Mouse (Mus musculus): ENCODE data around the gene Taf5l. TPM values are rescaled to one million over a fixed set of nuclear protein-coding genes. Genes with fewer than 3 reads are reported as not detected.

Gene Taf5l
- polyA plus RNA-seq, 1 experiment from 2014 or later: 27.5 TPM

- Histone ChIP-seq H3K4me2 (peak overlapping the region; percentile 78), H3K9ac (peak overlapping the region; percentile 81), H3K27me3 (no peaks in the 10 kb centered on the region), H3K36me3 (ENCODE audit: poor library complexity, severe bottlenecking) (peaks cover 32% of the 10 kb centered on the region), H3K9me3 (replicated peaks) (no peaks in the 10 kb centered on the region), H3K4me1 (peaks cover 18% of the 10 kb centered on the region), H3K27ac (no peak overlapping the region), H3K4me3 (peak overlapping the region; percentile 99)
- WGBS: 36% methylated on average over 10 of the region's 10 CpGs
- ATAC-seq: 0 out of 2 replicates have a peak, but pooled peaks have one; percentile 17
Measured at GRCm38 (mm10) chr8:123950077-123950802, 71.0 kb downstream of the Taf5l start.

GRCm38 (mm10) chr8:123949686-123949986 lies 71.6 kb downstream of the Taf5l start:
- Histone ChIP-seq H3K27me3 (no peaks in the 10 kb centered on the region), H3K4me2 (peak overlapping the region; percentile 78), H3K36me3 (ENCODE audit: poor library complexity, severe bottlenecking) (peaks cover 34% of the 10 kb centered on the region), H3K9ac (peak overlapping the region; percentile 81), H3K9me3 (replicated peaks) (no peaks in the 10 kb centered on the region), H3K4me1 (peaks cover 18% of the 10 kb centered on the region), H3K27ac (peak overlapping the region; percentile 68), H3K4me3 (peak overlapping the region; percentile 99)
- no peak for ATAC-seq
- WGBS: 5% methylated on average over 10 of the region's 10 CpGs

GRCm38 (mm10) chr8:123948942-123949685 lies 72.1 kb downstream of the Taf5l start, which contains the start of gene Nup133:
TSS of gene Nup133 (minus strand) at chr8:123949265.
- H3K4me2 ChIP-seq: peak within 1 kb of the TSS; percentile 81
- peak within 1 kb of the TSS; percentile 81 for H3K9ac ChIP-seq
- under 1% methylated on average over 77 of the region's 77 CpGs for WGBS
- peak; percentile 88 for ATAC-seq
- no peaks in the 10 kb centered on the region for H3K27me3 ChIP-seq
- peaks cover 18% of the 10 kb centered on the region for H3K4me1 ChIP-seq
- H3K4me3 ChIP-seq: peak within 1 kb of the TSS; percentile 99
- H3K9me3 ChIP-seq (replicated peaks): no peaks in the 10 kb centered on the region
- peaks cover 32% of the 10 kb centered on the region for H3K36me3 ChIP-seq (ENCODE audit: poor library complexity, severe bottlenecking)
- peak within 1 kb of the TSS; percentile 68 for H3K27ac ChIP-seq

MicroRNA genes within 50 kb of the gene (microRNA counts, 519-probe panel; counts per million panel counts)
- microRNA mmu-miR-1967: 1,260 counts per million, percentile 55 among the panel's probes with 10 or more counts

Small RNA genes lying within 50 kb of the gene (microRNA-seq; reads per million reads assigned to microRNA genes)
- not detected for gene Mir1967

Other genes with a start within 250 kb of the Taf5l start
- 70.9 and 72.2 TPM in 2 replicates for gene Rab4a, start 215.4 kb downstream of the Taf5l start, polyA plus RNA-seq (2015; fragmentation: Nextera tagmentation; extraction: Ambion mirVana)
- gene Ccsap, start 161.2 kb downstream of the Taf5l start, polyA plus RNA-seq (2015; fragmentation: Nextera tagmentation; extraction: Ambion mirVana): 6.4 and 7.4 TPM in 2 replicates
- gene Acta1, start 126.6 kb downstream of the Taf5l start, polyA plus RNA-seq (2015; fragmentation: Nextera tagmentation; extraction: Ambion mirVana): 1.7 and 3.1 TPM in 2 replicates
- 38.5 and 42.6 TPM in 2 replicates for gene Nup133, start 72.1 kb downstream of the Taf5l start, polyA plus RNA-seq (2015; fragmentation: Nextera tagmentation; extraction: Ambion mirVana)
- gene Abcb10, start 38.3 kb downstream of the Taf5l start, polyA plus RNA-seq (2015; fragmentation: Nextera tagmentation; extraction: Ambion mirVana): 8.5 and 9.1 TPM in 2 replicates
- 3.2 and 3.5 TPM in 2 replicates for gene Urb2, start 111 bp upstream of the Taf5l start, polyA plus RNA-seq (2015; fragmentation: Nextera tagmentation; extraction: Ambion mirVana)
- gene Galnt2, start 210.0 kb upstream of the Taf5l start, polyA plus RNA-seq (2015; fragmentation: Nextera tagmentation; extraction: Ambion mirVana): 31.1 and 38.6 TPM in 2 replicates

Measured in forebrain, embryonic 13.5 days (tissue).